Mouse (Mus musculus) lung, postnatal 0 days (tissue): ENCODE measurements at regions not wholly inside any gene's neighbourhood (a gene's known extent, or its start where the extent isn't known, plus 50 kb on each side); places are given as distances from the start of the nearest gene placed in this dataset.

Experiments used
- CTCF ChIP-seq: IDR thresholded peaks from 2 replicates; pipeline ENCODE4 v1.5.1; 2016; ENCODE audit warnings: antibody characterized with exemption, mild to moderate bottlenecking
- EP300 ChIP-seq: IDR thresholded peaks from 2 replicates; pipeline ENCODE4 v1.6.1; 2016; ENCODE audit warnings: antibody characterized with exemption, mild to moderate bottlenecking, control low read depth

DNA sequence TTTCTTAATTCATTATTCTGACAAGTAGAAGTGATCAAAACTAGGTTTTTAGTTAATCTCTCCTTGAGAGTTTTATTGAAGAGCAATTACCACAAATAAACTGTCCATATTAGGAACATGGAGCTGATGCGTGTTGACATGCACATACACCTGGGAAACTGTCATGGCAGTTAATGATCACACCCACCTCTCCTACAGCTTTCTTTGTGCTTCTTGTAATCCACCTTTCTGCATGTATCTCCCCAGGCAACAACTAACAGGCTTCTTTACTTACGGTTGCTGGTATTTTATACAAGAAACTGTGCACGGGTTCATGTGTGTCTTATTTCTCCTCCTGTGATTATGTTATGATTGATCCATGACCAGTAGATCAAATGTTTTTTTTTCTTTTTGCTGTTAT, 296.0 kb upstream of the Nr5a2 start:
- no peak for TF ChIP-seq EP300
- TF ChIP-seq CTCF, result no peak
